Mouse (Mus musculus) cortical plate, adult 2 months (tissue): ENCODE measurements at regions not wholly inside any gene's neighbourhood (a gene's known extent, or its start where the extent isn't known, plus 50 kb on each side); places are given as distances from the start of the nearest gene placed in this dataset.

Source experiments
- H3K27ac ChIP-seq: fragments of 200-500 bp; 2 replicates; pipeline ENCODE4 v1.5.1; 2012; ENCODE audit warnings: low read length, control low read depth, inconsistent platforms; ENCODE audit not compliant: insufficient read depth
- H3K4me1 ChIP-seq: fragments of 200-500 bp; 2 replicates; pipeline ENCODE4 v1.6.1; 2011; ENCODE audit warnings: low read length; ENCODE audit not compliant: control insufficient read depth, insufficient read depth
- H3K4me3 ChIP-seq: fragments of 200-500 bp; 2 replicates; pipeline ENCODE4 v1.5.1; 2011; ENCODE audit warnings: mild to moderate bottlenecking, low read length, control low read depth; ENCODE audit not compliant: insufficient read depth
- CTCF ChIP-seq: fragments of 200-500 bp; IDR thresholded peaks from 2 replicates; pipeline ENCODE4 v1.5.1; 2011; ENCODE audit warnings: mild to moderate bottlenecking, control low read depth, low read length; ENCODE audit not compliant: insufficient read depth; ENCODE audit errors: extremely low read depth
- POLR2A ChIP-seq: fragments of 200-500 bp; IDR thresholded peaks from 2 replicates; pipeline ENCODE4 v1.6.1; 2011; ENCODE audit warnings: mild to moderate bottlenecking, low read length, control low read depth; ENCODE audit not compliant: insufficient read depth; ENCODE audit errors: extremely low read depth

GRCm38 (mm10) chr15:52892244-52892950 lies 992.3 kb upstream of the Gm7489 start:
- Histone ChIP-seq H3K27ac (no peak overlapping the region), H3K4me1 (peaks cover 2% of the 10 kb centered on the region; the same call in 1 of the 2 replicates), H3K4me3 (no peak overlapping the region)
- no peak for TF ChIP-seq CTCF
- no peak for TF ChIP-seq POLR2A

- Histone ChIP-seq H3K27ac (no peak overlapping the region), H3K4me1 (no peaks in the 10 kb centered on the region), H3K4me3 (no peak overlapping the region)
- TF ChIP-seq CTCF: no peak
- no peak for TF ChIP-seq POLR2A
Observed at GRCm38 (mm10) chr15:52898107-52898506, 986.6 kb upstream of the Gm7489 start.

GRCm38 (mm10) chr15:52899403-52899802 lies 985.3 kb upstream of the Gm7489 start:
- H3K4me1 ChIP-seq: no peaks in the 10 kb centered on the region
- no peak overlapping the region for H3K4me3 ChIP-seq
- no peak overlapping the region for H3K27ac ChIP-seq
- TF ChIP-seq POLR2A (no peak), CTCF (no peak)

GRCm38 (mm10) chr15:52899822-52900221 lies 984.9 kb upstream of the Gm7489 start:
- no peak for TF ChIP-seq POLR2A
- no peak for TF ChIP-seq CTCF
- no peak overlapping the region for H3K4me3 ChIP-seq
- no peaks in the 10 kb centered on the region for H3K4me1 ChIP-seq
- H3K27ac ChIP-seq: no peak overlapping the region

GRCm38 (mm10) chr15:52905231-52905630 lies 979.5 kb upstream of the Gm7489 start:
- TF ChIP-seq POLR2A (no peak), CTCF (no peak)
- no peak overlapping the region for H3K4me3 ChIP-seq
- H3K4me1 ChIP-seq: no peaks in the 10 kb centered on the region
- no peak overlapping the region for H3K27ac ChIP-seq

GRCm38 (mm10) chr15:52907217-52907616 lies 977.5 kb upstream of the Gm7489 start:
- Histone ChIP-seq H3K4me1 (no peaks in the 10 kb centered on the region), H3K4me3 (no peak overlapping the region), H3K27ac (no peak overlapping the region)
- no peak for TF ChIP-seq CTCF
- no peak for TF ChIP-seq POLR2A

- H3K4me1 ChIP-seq: no peaks in the 10 kb centered on the region
Observed at GRCm38 (mm10) chr15:52922277-52922676, 962.4 kb upstream of the Gm7489 start.

GRCm38 (mm10) chr15:52928408-52928807 lies 956.3 kb upstream of the Gm7489 start:
- Histone ChIP-seq H3K4me3 (no peak overlapping the region), H3K27ac (no peak overlapping the region), H3K4me1 (no peaks in the 10 kb centered on the region)
- TF ChIP-seq POLR2A: no peak
- no peak for TF ChIP-seq CTCF

More at GRCm38 (mm10) chr15:52922277-52922676, 962.4 kb upstream of the Gm7489 start:
- Histone ChIP-seq H3K27ac (no peak overlapping the region), H3K4me3 (no peak overlapping the region)
- TF ChIP-seq POLR2A: no peak
- no peak for TF ChIP-seq CTCF

- Histone ChIP-seq H3K4me1 (no peaks in the 10 kb centered on the region), H3K4me3 (no peak overlapping the region), H3K27ac (no peak overlapping the region)
- TF ChIP-seq POLR2A: no peak
- TF ChIP-seq CTCF: no peak
Observed at GRCm38 (mm10) chr15:52937138-52937537, 947.6 kb upstream of the Gm7489 start.

GRCm38 (mm10) chr15:52944592-52944991 lies 940.1 kb upstream of the Gm7489 start:
- TF ChIP-seq CTCF: no peak
- TF ChIP-seq POLR2A: no peak
- H3K4me3 ChIP-seq: no peak overlapping the region
- H3K27ac ChIP-seq: no peak overlapping the region
- no peaks in the 10 kb centered on the region for H3K4me1 ChIP-seq

- no peak for TF ChIP-seq POLR2A
- no peak for TF ChIP-seq CTCF
- Histone ChIP-seq H3K27ac (no peak overlapping the region), H3K4me1 (no peaks in the 10 kb centered on the region), H3K4me3 (no peak overlapping the region)
Observed at GRCm38 (mm10) chr15:52948196-52948595, 936.5 kb upstream of the Gm7489 start.
